Mouse (Mus musculus) thymus, adult 2 months (tissue): ENCODE results near the gene Rnf168. TPM values are rescaled to one million over a fixed set of nuclear protein-coding genes. Genes with fewer than 3 reads are reported as not detected.
"Not testable (repeated sequence)": the region's sequence is repeated elsewhere in the genome, so short reads cannot be mapped to it uniquely, and the experiment has no call there.

Experiments
- DNase-seq: peaks from one replicate; pipeline ENCODE4 v3.0.0; 2021
- H3K27ac ChIP-seq: fragments of 200-500 bp; 2 replicates; pipeline ENCODE4 v1.5.1; 2012; ENCODE audit warnings: low read length, control low read depth; ENCODE audit not compliant: control insufficient read depth, insufficient read depth
- H3K27me3 ChIP-seq: fragments of 200-500 bp; 2 replicates; pipeline ENCODE4 v1.6.1; 2012; ENCODE audit warnings: mild to moderate bottlenecking, low read length, moderate library complexity, mixed read lengths; ENCODE audit not compliant: control insufficient read depth, insufficient read depth
- H3K36me3 ChIP-seq: fragments of 200-500 bp; 2 replicates; pipeline ENCODE4 v1.6.1; 2012; ENCODE audit warnings: mild to moderate bottlenecking, low read length, moderate library complexity; ENCODE audit not compliant: control insufficient read depth, insufficient read depth
- H3K4me1 ChIP-seq: fragments of 200-500 bp; replicated peaks from 2 replicates; pipeline ENCODE4 v1.6.1; 2012; ENCODE audit warnings: low read length; ENCODE audit not compliant: control insufficient read depth, insufficient read depth
- H3K4me3 ChIP-seq: fragments of 200-500 bp; 2 replicates; pipeline ENCODE4 v1.5.1; 2012; ENCODE audit warnings: mild to moderate bottlenecking, low read length, control low read depth, moderate library complexity; ENCODE audit not compliant: control insufficient read depth, insufficient read depth
- CTCF ChIP-seq: fragments of 200-500 bp; IDR thresholded peaks from 2 replicates; pipeline ENCODE4 v1.5.1; 2012; ENCODE audit warnings: mild to moderate bottlenecking, control low read depth, low read length, moderate library complexity, borderline replicate concordance; ENCODE audit not compliant: control insufficient read depth, poor library complexity, insufficient read depth; ENCODE audit errors: extremely low read depth
- POLR2A ChIP-seq: fragments of 200-500 bp; IDR thresholded peaks from 2 replicates; pipeline ENCODE4 v1.6.1; 2012; ENCODE audit warnings: mild to moderate bottlenecking, low read length, control low read depth, moderate library complexity; ENCODE audit not compliant: control insufficient read depth, poor library complexity, insufficient read depth; ENCODE audit errors: extremely low read depth
- WGBS: fragments of 180-500 bp; shearing (Covaris S2); methylation state at CpG from one replicate; pipeline ENCODE4 v1.1.7; 2018; 5-methylcytosine and 5-hydroxymethylcytosine counted together
- polyA plus RNA-seq: library from polyadenylated mRNA; depleted of rRNA; stranded (reverse); fragments of >200 nt; gene quantifications from 2 replicates; pipeline ENCODE4 v1.2.3, GENCODE M21; 2012

Rnf168 gene
- polyA plus RNA-seq, 1 experiment, result 11.6 TPM

DNA sequence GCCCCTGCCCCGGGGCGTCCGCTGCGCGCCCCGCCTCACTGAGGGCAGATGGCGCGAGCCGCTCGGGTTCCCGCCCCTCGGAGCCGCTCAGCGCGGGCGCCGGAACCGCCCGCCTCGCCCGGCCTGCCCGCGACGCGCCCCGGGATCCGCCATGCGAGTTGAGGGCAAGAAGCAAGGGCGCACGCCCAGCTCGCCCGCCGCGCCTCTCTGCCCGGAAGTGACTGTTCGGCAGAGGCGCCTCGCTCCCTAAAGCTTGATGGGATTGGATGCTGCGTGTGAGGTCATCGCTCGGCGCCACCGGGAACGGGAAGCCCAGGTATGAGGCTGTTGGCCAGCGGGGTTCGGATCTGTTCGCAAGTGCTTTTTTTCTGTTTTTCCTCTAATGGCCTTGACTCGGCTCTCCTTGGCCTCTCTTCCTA lies 30.3 kb upstream of the Rnf168 start, which contains the start of the genes Fbxo45 and Wdr53:
TSS of gene Fbxo45 (minus strand) at position 207 of the 419 bp plus-strand sequence.
TSS of gene Wdr53 (plus strand) at position 276 of the 419 bp plus-strand sequence.
- H3K4me3 ChIP-seq, result peak within 1 kb of the TSS; percentile 76
- WGBS, result under 1% methylated on average over 48 of the region's 48 CpGs
- peak; percentile 97 for DNase-seq
- H3K4me1 ChIP-seq, result peaks cover 4% of the 10 kb centered on the region; the same call in 1 of the 2 replicates
- no peak within 1 kb of the TSS for H3K27ac ChIP-seq
- no peaks in the 10 kb centered on the region; the same call in 1 of the 2 replicates for H3K36me3 ChIP-seq
- H3K27me3 ChIP-seq, result no peaks in the 10 kb centered on the region
- peak; percentile 55; the same call in 1 of the 2 replicates for TF ChIP-seq CTCF
- peak; percentile 52 for TF ChIP-seq POLR2A

DNA sequence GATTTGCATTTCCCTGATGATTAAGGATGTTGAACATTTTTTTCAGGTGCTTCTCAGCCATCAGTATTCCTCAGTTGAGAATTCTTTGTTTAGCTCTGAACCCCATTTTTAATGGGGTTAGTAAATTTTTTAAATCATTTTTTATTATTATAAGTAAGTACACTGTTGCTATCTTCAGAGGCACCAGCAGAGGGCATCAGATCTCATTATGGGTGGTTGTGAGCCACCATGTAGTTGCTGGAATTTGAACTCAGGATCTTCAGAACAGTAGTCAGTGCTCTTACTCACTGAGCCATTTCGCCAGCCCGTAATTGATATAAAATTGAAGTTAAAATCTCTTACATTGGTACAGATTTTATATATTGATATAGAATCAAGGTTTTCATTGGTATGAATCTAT lies 13.0 kb upstream of the Rnf168 start:
- peak; percentile 26 for DNase-seq
- H3K36me3 ChIP-seq, H3K4me3 ChIP-seq, H3K4me1 ChIP-seq, H3K27me3 ChIP-seq, H3K27ac ChIP-seq: not testable (repeated sequence)
- whole genome bisulfite sequencing, result 92% methylated on average over 2 of the region's 2 CpGs

DNA sequence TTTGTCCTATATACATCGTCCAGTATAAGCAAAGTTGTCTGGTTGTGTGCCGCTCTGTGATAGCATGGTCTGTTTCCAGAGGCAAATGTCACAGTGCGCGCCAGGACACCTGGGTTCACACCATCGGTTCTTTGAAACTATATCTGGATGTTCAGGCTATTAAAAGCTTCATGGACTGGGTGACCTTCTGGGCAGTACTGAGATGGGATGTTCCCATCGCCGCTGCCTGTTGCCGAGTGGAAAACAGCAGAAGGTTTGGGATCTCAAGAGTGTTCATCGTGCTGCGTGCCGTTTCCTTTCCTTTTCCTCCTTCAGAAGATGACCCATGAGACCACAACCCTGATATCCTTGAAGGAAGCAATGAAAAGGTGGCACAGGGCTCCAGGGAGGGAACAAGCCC lies 6.0 kb upstream of the Rnf168 start, which contains the start of gene Smco1:
TSS of gene Smco1 (plus strand) at position 178 of the 400 bp plus-strand sequence.
- no peak for DNase-seq
- TF ChIP-seq POLR2A (no peak), CTCF (no peak)
- Histone ChIP-seq H3K36me3 (no peaks in the 10 kb centered on the region), H3K4me3 (no peak within 1 kb of the TSS), H3K4me1 (no peaks in the 10 kb centered on the region), H3K27ac (no peak within 1 kb of the TSS), H3K27me3 (no peaks in the 10 kb centered on the region)
- 91% methylated on average over 11 of the region's 11 CpGs for WGBS

- Histone ChIP-seq H3K4me3 (no peak overlapping the region), H3K4me1 (no peaks in the 10 kb centered on the region), H3K27me3 (no peaks in the 10 kb centered on the region), H3K27ac (no peak overlapping the region), H3K36me3 (no peaks in the 10 kb centered on the region)
- WGBS, result 80% methylated on average over 9 of the region's 9 CpGs
- TF ChIP-seq POLR2A, result no peak
- TF ChIP-seq CTCF, result peak; percentile 73; the same call in 1 of the 2 replicates
- peak; percentile 12 for DNase-seq
These were observed 3.9 kb upstream of the Rnf168 start for GRCm38 (mm10) chr16:32273338-32273737.

DNA sequence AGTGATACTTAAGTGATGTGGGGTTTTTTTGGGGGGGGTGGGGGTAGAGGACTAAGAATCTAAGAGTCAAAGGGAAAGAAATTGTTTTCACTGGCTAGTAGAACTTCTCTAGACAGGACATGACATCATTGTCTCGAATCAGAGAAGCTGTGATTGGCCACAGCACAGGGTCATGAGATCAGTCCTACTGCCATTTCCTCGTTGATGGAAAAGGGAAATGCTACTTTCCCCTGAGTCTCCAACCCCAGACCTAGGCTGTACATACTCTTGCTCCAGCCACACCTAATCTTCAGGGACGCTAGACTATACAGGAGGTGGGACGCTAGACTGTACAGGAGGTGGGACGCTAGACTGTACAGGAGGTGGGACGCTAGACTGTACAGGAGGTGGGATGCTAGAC lies 2.2 kb upstream of the Rnf168 start:
- TF ChIP-seq POLR2A (no peak), CTCF (no peak)
- Histone ChIP-seq H3K27ac (no peak overlapping the region), H3K36me3 (no peaks in the 10 kb centered on the region), H3K27me3 (no peaks in the 10 kb centered on the region), H3K4me1 (no peaks in the 10 kb centered on the region), H3K4me3 (no peak overlapping the region)
- 90% methylated on average over 6 of the region's 6 CpGs for WGBS
- DNase-seq, result no peak

DNA sequence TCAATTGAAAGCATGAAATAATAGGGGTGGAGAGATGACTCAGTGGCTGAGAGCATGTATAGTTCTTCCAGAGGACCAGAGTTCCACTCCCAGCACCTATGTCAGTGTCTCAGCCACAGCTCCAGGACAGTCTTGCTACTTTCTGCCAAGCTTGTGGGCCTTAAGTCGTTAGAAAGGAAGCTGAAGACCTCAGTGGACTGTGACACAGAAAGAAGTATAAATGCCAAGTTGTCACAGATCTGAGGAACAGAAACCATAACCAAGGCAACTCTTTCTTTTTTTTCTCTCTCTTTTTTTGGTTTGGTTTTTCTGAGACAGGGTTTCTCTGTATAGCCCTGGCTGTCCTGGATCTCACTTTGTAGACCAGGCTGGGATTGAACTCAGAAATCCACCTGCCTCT lies 1.4 kb upstream of the Rnf168 start:
- H3K27ac ChIP-seq, result no peak overlapping the region

GRCm38 (mm10) chr16:32278396-32278795 lies 1.1 kb downstream of the Rnf168 start:
- Histone ChIP-seq H3K27me3 (no peaks in the 10 kb centered on the region), H3K36me3 (peaks cover 6% of the 10 kb centered on the region), H3K27ac (no peak overlapping the region), H3K4me3 (peak overlapping the region; percentile 82), H3K4me1 (0 out of 2 replicates have a peak, but pooled peaks cover 2% of the 10 kb centered on the region)
- no peak for DNase-seq
- TF ChIP-seq POLR2A (no peak), CTCF (no peak)
- 16% methylated on average over 7 of the region's 7 CpGs for WGBS

More for the DNA sequence above, 1.4 kb upstream of the Rnf168 start:
- Histone ChIP-seq H3K27me3 (no peaks in the 10 kb centered on the region), H3K36me3 (no peaks in the 10 kb centered on the region), H3K4me1 (no peaks in the 10 kb centered on the region), H3K4me3 (no peak overlapping the region)
- WGBS, result 40% methylated on average over 1 of the region's 1 CpGs
- no peak for DNase-seq
- TF ChIP-seq CTCF (no peak), POLR2A (no peak)
